ENCODE assay signal across 20 mouse cellular contexts in the genomic region with DNA sequence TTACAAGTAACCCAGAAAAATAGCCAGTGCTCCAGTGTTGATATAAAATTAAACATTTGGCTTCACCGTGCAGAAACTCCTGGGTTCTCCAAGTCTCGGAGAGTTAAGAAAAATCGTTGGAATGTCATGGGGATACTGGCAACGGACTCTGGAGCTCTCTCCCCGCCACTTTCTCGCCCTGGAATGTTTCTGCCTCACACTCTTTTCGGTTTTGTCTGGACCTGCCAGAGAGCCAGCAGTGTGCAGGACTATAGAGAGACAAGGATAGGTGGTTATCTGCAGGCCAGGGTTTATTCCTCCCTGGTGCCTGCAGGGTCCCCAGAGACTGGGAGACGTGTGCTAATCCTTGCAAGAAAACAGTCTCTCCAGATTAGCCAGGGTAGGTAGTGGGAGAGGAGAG.
DNase-seq lines count a peak whose midpoint lies in the region; ATAC-seq lines count a peak whose summit lies in the region.
"Had no signal": no experiment of that assay in that cellular context is flagged by ENCODE, and none has a peak within 500 bp of the region (broad histone marks: within the 10 kb centered on the region; RNA-seq: fewer than 3 reads in every experiment).

No protein-coding gene starts in this region.

- H3K4me1 ChIP-seq in forebrain, embryonic 12.5 days, result peaks cover 10% of the 10 kb centered on the region; the same call in 1 of the 2 replicates
- H3K4me1 ChIP-seq in forebrain, embryonic 11.5 days (replicated peaks; ENCODE audit: control insufficient read depth, insufficient read depth, low read length), result no peaks in the 10 kb centered on the region
- peaks cover 20 to 60% of the 10 kb centered on the region in 2 experiments for H3K4me1 ChIP-seq in heart, embryonic 14.5 days (ENCODE audit: control insufficient read depth in 2 of 2, insufficient read depth in 2 of 2, low read length in 2 of 2)
- H3K4me1 ChIP-seq in midbrain, embryonic 11.5 days (ENCODE audit: control insufficient read depth, insufficient read depth, low read length), result no peaks in the 10 kb centered on the region; the same call in 1 of the 2 replicates
- peaks cover 11% of the 10 kb centered on the region; the same call in 1 of the 2 replicates for H3K4me1 ChIP-seq in midbrain, embryonic 15.5 days

- no peaks in the 10 kb centered on the region for H3K27me3 ChIP-seq in forebrain, embryonic 12.5 days
- H3K27me3 ChIP-seq in forebrain, embryonic 11.5 days (ENCODE audit: control insufficient read depth, insufficient read depth, low read length), result no peaks in the 10 kb centered on the region
- no peaks in the 10 kb centered on the region for H3K27me3 ChIP-seq in heart, embryonic 14.5 days (ENCODE audit: control insufficient read depth, insufficient read depth, low read length)
- H3K27me3 ChIP-seq in midbrain, embryonic 11.5 days (ENCODE audit: control insufficient read depth, insufficient read depth, low read length), result no peaks in the 10 kb centered on the region
- H3K27me3 ChIP-seq in midbrain, embryonic 15.5 days (replicated peaks), result no peaks in the 10 kb centered on the region
- H3K27me3 ChIP-seq: embryonic facial prominence, embryonic 13.5 days; hindbrain, embryonic 12.5 days; Patski had no signal

- DNase-seq in forebrain, embryonic 11.5 days (ENCODE audit: low spot score), result no peak
- no peak for DNase-seq in heart, adult 18-20 months
- peak; percentile 57 for DNase-seq in midbrain, embryonic 11.5 days (ENCODE audit: low spot score, missing footprints)
- DNase-seq in spleen, postnatal 4 days (ENCODE audit: low spot score in 2 of 2), result no peak
- DNase-seq in layer of hippocampus, adult 11-12 months (ENCODE audit: low spot score), result no peak
- DNase-seq: adrenal gland, adult 8-10 months; cerebellum, adult 8-10 months; forebrain, postnatal 0 days; kidney, postnatal 36 days; lung, postnatal 14 days; right cerebral cortex, postnatal 25 days; thymus, postnatal 25 days had no signal

- no peak overlapping the region for H3K27ac ChIP-seq in forebrain, embryonic 12.5 days
- no peak overlapping the region for H3K27ac ChIP-seq in forebrain, embryonic 11.5 days (ENCODE audit: low read depth, low read length)
- H3K27ac ChIP-seq in heart, embryonic 14.5 days (replicated peaks in 1 of 2; ENCODE audit: control insufficient read depth in 1 of 2, insufficient read depth in 1 of 2, low read depth in 2 of 2, low read length in 2 of 2), result peak overlapping the region in 1 of 2 experiments; percentile 55; a peak in 2 of 4 replicates
- H3K27ac ChIP-seq in midbrain, embryonic 11.5 days (ENCODE audit: low read depth, low read length), result no peak overlapping the region
- no peak overlapping the region for H3K27ac ChIP-seq in midbrain, embryonic 15.5 days
- H3K27ac ChIP-seq: hindbrain, embryonic 12.5 days; liver, embryonic 14.5 days had no signal

- peak overlapping the region; percentile 2; the same call in 1 of the 2 replicates for H3K9ac ChIP-seq in forebrain, embryonic 12.5 days
- no peak overlapping the region for H3K9ac ChIP-seq in forebrain, embryonic 11.5 days (ENCODE audit: low read length)
- no peak overlapping the region for H3K9ac ChIP-seq in heart, embryonic 14.5 days (ENCODE audit: low read length)
- H3K9ac ChIP-seq in midbrain, embryonic 11.5 days (ENCODE audit: low read length), result no peak overlapping the region
- no peak overlapping the region for H3K9ac ChIP-seq in midbrain, embryonic 15.5 days
- H3K9ac ChIP-seq: embryonic facial prominence, embryonic 13.5 days; forebrain, postnatal 0 days; hindbrain, embryonic 12.5 days; liver, embryonic 14.5 days had no signal

- WGBS in forebrain, embryonic 12.5 days, result 74% methylated on average over 8 of the region's 8 CpGs
- 70% methylated on average over 8 of the region's 8 CpGs for WGBS in forebrain, embryonic 11.5 days
- 25% methylated on average over 8 of the region's 8 CpGs for WGBS in heart, embryonic 14.5 days
- WGBS in midbrain, embryonic 11.5 days, result 66% methylated on average over 8 of the region's 8 CpGs
- WGBS in midbrain, embryonic 15.5 days, result 67% methylated on average over 8 of the region's 8 CpGs

- no peak overlapping the region for H3K4me2 ChIP-seq in forebrain, embryonic 12.5 days
- no peak overlapping the region for H3K4me2 ChIP-seq in forebrain, embryonic 11.5 days (ENCODE audit: low read depth, low read length, severe bottlenecking)
- 0 out of 2 replicates have a peak overlapping the region, but pooled peaks have one; percentile 11 for H3K4me2 ChIP-seq in heart, embryonic 14.5 days (ENCODE audit: low read length)
- no peak overlapping the region for H3K4me2 ChIP-seq in midbrain, embryonic 11.5 days
- no peak overlapping the region for H3K4me2 ChIP-seq in midbrain, embryonic 15.5 days
- H3K4me2 ChIP-seq: embryonic facial prominence, embryonic 13.5 days; hindbrain, embryonic 12.5 days had no signal

- no peaks in the 10 kb centered on the region for H3K9me3 ChIP-seq in forebrain, embryonic 12.5 days
- no peaks in the 10 kb centered on the region for H3K9me3 ChIP-seq in forebrain, embryonic 11.5 days (ENCODE audit: control insufficient read depth, low read length)
- no peaks in the 10 kb centered on the region for H3K9me3 ChIP-seq in heart, embryonic 14.5 days (ENCODE audit: control insufficient read depth, low read length)
- H3K9me3 ChIP-seq in midbrain, embryonic 11.5 days (ENCODE audit: control insufficient read depth, low read length), result no peaks in the 10 kb centered on the region
- H3K9me3 ChIP-seq in midbrain, embryonic 15.5 days, result no peaks in the 10 kb centered on the region
- H3K9me3 ChIP-seq: embryonic facial prominence, embryonic 13.5 days; hindbrain, embryonic 12.5 days had no signal

- H3K36me3 ChIP-seq in forebrain, embryonic 12.5 days (replicated peaks), result no peaks in the 10 kb centered on the region
- no peaks in the 10 kb centered on the region for H3K36me3 ChIP-seq in forebrain, embryonic 11.5 days (ENCODE audit: control insufficient read depth, insufficient read depth, low read length)
- no peaks in the 10 kb centered on the region for H3K36me3 ChIP-seq in heart, embryonic 14.5 days (ENCODE audit: control insufficient read depth, insufficient read depth, low read length)
- H3K36me3 ChIP-seq in midbrain, embryonic 11.5 days (ENCODE audit: control insufficient read depth, insufficient read depth, low read length), result no peaks in the 10 kb centered on the region
- no peaks in the 10 kb centered on the region for H3K36me3 ChIP-seq in midbrain, embryonic 15.5 days (replicated peaks)
- H3K36me3 ChIP-seq: embryonic facial prominence, embryonic 13.5 days; hindbrain, embryonic 12.5 days had no signal

- H3K4me3 ChIP-seq in forebrain, embryonic 12.5 days (replicated peaks), result no peak overlapping the region
- H3K4me3 ChIP-seq in forebrain, embryonic 11.5 days (ENCODE audit: low read depth, low read length), result no peak overlapping the region
- H3K4me3 ChIP-seq in heart, embryonic 14.5 days (ENCODE audit: control insufficient read depth in 1 of 2, insufficient read depth in 1 of 2, low read depth in 1 of 2, low read length in 2 of 2), result no peak overlapping the region
- H3K4me3 ChIP-seq in midbrain, embryonic 11.5 days (ENCODE audit: low read depth, low read length), result no peak overlapping the region
- no peak overlapping the region for H3K4me3 ChIP-seq in midbrain, embryonic 15.5 days
- H3K4me3 ChIP-seq: embryonic facial prominence, embryonic 13.5 days; hindbrain, embryonic 12.5 days had no signal

- no peak for ATAC-seq in forebrain, embryonic 12.5 days (ENCODE audit: low FRiP score)
- no peak for ATAC-seq in forebrain, embryonic 11.5 days (replicated peaks; ENCODE audit: low FRiP score)
- no peak for ATAC-seq in heart, embryonic 14.5 days (ENCODE audit: insufficient number of reproducible peaks, insufficient read depth, low FRiP score, low read depth)
- ATAC-seq in midbrain, embryonic 11.5 days (ENCODE audit: low FRiP score), result no peak
- no peak for ATAC-seq in midbrain, embryonic 15.5 days (replicated peaks)
- ATAC-seq: CD4-positive, CD25-positive, alpha-beta regulatory T cell, adult 4 months; forebrain, postnatal 0 days; Patski had no signal
